Mouse (Mus musculus): Measurements from ENCODE around the gene Gtsf1l.

- TF ChIP-seq CTCF (IDR thresholded peaks at IDR 0.05; ENCODE audit: low read depth) (no peak), EP300 (IDR thresholded peaks at IDR 0.05; ENCODE audit: low read depth) (no peak)
Measured at GRCm38 (mm10) chr2:163062119-163062508, 25.5 kb downstream of the Gtsf1l start.
